In genomic region chr5:23874457-23874856, GRCm38 (mm10) we compare ENCODE assay signal across 1 mouse cellular context.
TF ChIP-seq lines count a peak whose summit lies in the region.

No protein-coding gene starts in this region.

TF ChIP-seq in CH12.LX, 34 proteins besides CTCF, POLR2A, EP300 and RAD21 (continued from another document):
- TF ChIP-seq USF1 (IDR thresholded peaks at IDR 0.05; ENCODE audit: low read depth, low read length), result peak; percentile 79
- no peak for TF ChIP-seq CHD1 (IDR thresholded peaks at IDR 0.05; ENCODE audit: low read depth, low read length)
- peak; percentile 82 for TF ChIP-seq MYC (IDR thresholded peaks at IDR 0.05; ENCODE audit: low read depth, low read length)
- peak; percentile 89 for TF ChIP-seq MAFK (IDR thresholded peaks at IDR 0.05; ENCODE audit: insufficient replicate concordance, low read length)
